Mouse (Mus musculus) limb, embryonic 11.5 days (tissue): ENCODE results near the gene Mrpl54. TPM values are rescaled to one million over a fixed set of nuclear protein-coding genes. Genes with fewer than 3 reads are reported as not detected.
"Not testable (repeated sequence)": the region's sequence is repeated elsewhere in the genome, so short reads cannot be mapped to it uniquely, and the experiment has no call there.

Source experiments
- ATAC-seq: fragments of 200-750 bp; cut with Nextera tagmentation; 2 replicates; pipeline ENCODE4 v1.8.0; 2017; ENCODE audit warnings: low read depth; ENCODE audit not compliant: insufficient number of reproducible peaks, low FRiP score, low TSS enrichment
- DNase-seq: peaks from one replicate; pipeline ENCODE4 v3.0.0-alpha.2; 2015; ENCODE audit warnings: low spot score
- H3K27ac ChIP-seq: fragments of 300-500 bp; sonication (generic); replicated peaks from 2 replicates; pipeline ENCODE4 v1.5.1; 2014; ENCODE audit warnings: low read depth, mild to moderate bottlenecking, low read length
- H3K27me3 ChIP-seq: fragments of 300-500 bp; sonication (generic); 2 replicates; pipeline ENCODE4 v1.6.1; 2014; ENCODE audit warnings: mild to moderate bottlenecking, low read length, mixed read lengths; ENCODE audit not compliant: control insufficient read depth, insufficient read depth
- H3K36me3 ChIP-seq: fragments of 300-500 bp; sonication (generic); 2 replicates; pipeline ENCODE4 v1.6.1; 2014; ENCODE audit warnings: mild to moderate bottlenecking, low read length, moderate library complexity, mixed read lengths; ENCODE audit not compliant: control insufficient read depth, insufficient read depth
- H3K4me1 ChIP-seq: fragments of 300-500 bp; sonication (generic); 2 replicates; pipeline ENCODE4 v1.6.1; 2014; ENCODE audit warnings: low read length, mixed read lengths; ENCODE audit not compliant: control insufficient read depth, insufficient read depth
- H3K4me2 ChIP-seq: fragments of 300-500 bp; sonication (generic); 2 replicates; pipeline ENCODE4 v1.6.1; 2014; ENCODE audit warnings: low read depth, mild to moderate bottlenecking, moderate library complexity; ENCODE audit not compliant: severe bottlenecking
- H3K4me3 ChIP-seq: fragments of 300-500 bp; sonication (generic); 2 replicates; pipeline ENCODE4 v1.5.1; 2014; ENCODE audit warnings: low read depth, low read length
- H3K9ac ChIP-seq: fragments of 300-500 bp; sonication (generic); 2 replicates; pipeline ENCODE4 v1.6.1; 2014; ENCODE audit warnings: mild to moderate bottlenecking, low read length
- H3K9me3 ChIP-seq: fragments of 300-500 bp; sonication (generic); 2 replicates; pipeline ENCODE4 v1.6.1; 2016; ENCODE audit warnings: low read length; ENCODE audit not compliant: control insufficient read depth
- WGBS: fragments of 180-500 bp; shearing (Covaris S2); extraction: QIAGEN DNeasy Blood & Tissue Kit; methylation state at CpG from one replicate; pipeline ENCODE4 v1.1.7; 2014; 5-methylcytosine and 5-hydroxymethylcytosine counted together
- polyA plus RNA-seq: library from polyadenylated mRNA; unstranded; fragments of >200 nt; fragmentation: Nextera tagmentation; extraction: Ambion mirVana; gene quantifications from 2 replicates; pipeline ENCODE4 v1.2.1, GENCODE M21; 2014

Mrpl54 gene
- polyA plus RNA-seq, 1 experiment from 2014 or later, result 217 TPM

DNA sequence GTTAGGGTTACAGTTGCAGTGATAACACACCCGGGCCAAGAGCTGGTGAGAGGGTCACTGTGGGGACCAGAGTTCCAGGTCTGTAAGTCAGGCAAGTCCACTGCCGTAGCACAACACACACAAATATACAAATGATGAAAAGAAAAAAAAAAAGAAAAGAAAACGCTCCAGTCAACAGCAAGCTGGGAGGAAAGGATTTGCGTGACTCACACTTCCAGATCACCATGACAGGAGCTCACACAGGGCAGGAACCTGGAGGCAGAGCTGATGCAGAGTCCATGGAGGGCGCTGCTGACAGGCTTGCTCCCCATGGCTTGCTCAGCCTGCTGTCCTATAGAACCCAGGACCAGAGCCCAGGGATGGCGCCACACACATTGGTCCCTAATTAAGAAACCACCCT lies 32.5 kb downstream of the Mrpl54 start:
- Histone ChIP-seq H3K4me1 (0 out of 2 replicates have a peak, but pooled peaks cover 3% of the 10 kb centered on the region), H3K9ac (no peak overlapping the region), H3K27ac (no peak overlapping the region), H3K9me3 (no peaks in the 10 kb centered on the region), H3K4me3 (no peak overlapping the region), H3K4me2 (no peak overlapping the region), H3K27me3 (peaks cover 29% of the 10 kb centered on the region), H3K36me3 (no peaks in the 10 kb centered on the region)
- DNase-seq, result no peak
- no peak for ATAC-seq
- 84% methylated on average over 6 of the region's 6 CpGs for WGBS

DNA sequence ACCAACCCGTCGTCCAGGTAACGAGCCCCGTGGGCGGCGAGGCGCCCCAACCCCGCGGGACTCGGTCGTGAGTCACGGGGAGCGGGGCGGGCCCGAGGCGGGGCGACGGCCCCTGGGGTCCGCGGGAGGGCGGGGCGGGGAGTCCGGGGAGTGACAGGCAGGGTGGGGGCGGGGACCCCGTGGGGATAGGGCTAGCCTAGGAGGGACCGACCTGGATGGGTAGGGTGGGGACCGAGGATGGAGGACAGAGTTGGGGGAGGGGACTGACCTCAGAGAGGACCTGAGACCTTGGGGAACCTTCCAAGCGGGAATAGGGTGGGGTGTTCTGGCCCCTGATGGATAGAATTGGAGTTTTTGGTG lies 33.5 kb downstream of the Mrpl54 start:
- ATAC-seq (peak; percentile 40; the same call in 1 of the 2 replicates), DNase-seq (no peak)
- H3K9ac ChIP-seq, result peak overlapping the region; percentile 69
- H3K36me3 ChIP-seq, result no peaks in the 10 kb centered on the region
- H3K4me2 ChIP-seq, result peak overlapping the region; percentile 61
- H3K4me3 ChIP-seq, result peak overlapping the region; percentile 73
- no peaks in the 10 kb centered on the region for H3K9me3 ChIP-seq
- H3K27me3 ChIP-seq, result peaks cover 28% of the 10 kb centered on the region
- WGBS, result 2% methylated on average over 24 of the region's 28 CpGs
- H3K4me1 ChIP-seq, result 0 out of 2 replicates have a peak, but pooled peaks cover 3% of the 10 kb centered on the region
- H3K27ac ChIP-seq, result no peak overlapping the region

DNA sequence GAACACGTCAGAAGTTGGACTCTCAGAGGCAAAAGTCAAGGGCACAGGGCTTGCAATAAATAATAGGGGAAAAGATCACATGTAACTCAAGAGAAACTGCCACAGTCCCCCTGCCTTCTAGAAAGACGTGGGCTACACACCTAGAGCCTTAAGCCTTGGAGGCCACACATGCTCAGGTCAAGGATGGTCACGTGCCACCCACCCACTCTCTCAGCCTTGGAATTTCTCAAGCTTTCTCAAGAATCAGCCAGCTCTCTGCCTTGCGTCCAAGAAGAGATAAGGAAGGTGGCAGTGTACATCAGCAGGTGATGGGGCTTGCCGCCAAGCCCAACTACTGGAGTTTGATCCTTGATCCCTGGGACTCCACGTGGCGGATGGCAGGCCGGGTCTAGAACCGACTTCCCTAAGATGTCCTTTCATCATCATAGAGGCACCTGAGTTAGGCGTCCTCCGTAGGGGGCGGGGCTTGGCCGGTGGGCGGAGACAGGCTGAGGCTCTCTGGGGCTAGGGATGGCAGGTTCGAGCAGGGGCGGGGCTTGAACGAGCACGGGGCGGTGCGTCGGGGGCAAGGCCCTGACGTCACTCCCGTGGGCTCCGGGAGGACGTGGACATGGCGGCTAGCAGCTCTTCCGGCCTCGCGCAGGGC lies 34.0 kb downstream of the Mrpl54 start, which contains the start of gene Zfr2:
Gene Zfr2 (plus strand): TSS at position 576 of the 646 bp plus-strand sequence.
- ATAC-seq, result peak; percentile 64
- Histone ChIP-seq H3K36me3 (no peaks in the 10 kb centered on the region), H3K27me3 (peaks cover 25% of the 10 kb centered on the region), H3K27ac (no peak within 1 kb of the TSS), H3K9me3 (no peaks in the 10 kb centered on the region), H3K4me1 (0 out of 2 replicates have a peak, but pooled peaks cover 3% of the 10 kb centered on the region), H3K9ac (peak within 1 kb of the TSS; percentile 69), H3K4me2 (peak within 1 kb of the TSS; percentile 61), H3K4me3 (peak within 1 kb of the TSS; percentile 73)
- 13% methylated on average over 17 of the region's 29 CpGs for WGBS
- DNase-seq, result peak; percentile 91

DNA sequence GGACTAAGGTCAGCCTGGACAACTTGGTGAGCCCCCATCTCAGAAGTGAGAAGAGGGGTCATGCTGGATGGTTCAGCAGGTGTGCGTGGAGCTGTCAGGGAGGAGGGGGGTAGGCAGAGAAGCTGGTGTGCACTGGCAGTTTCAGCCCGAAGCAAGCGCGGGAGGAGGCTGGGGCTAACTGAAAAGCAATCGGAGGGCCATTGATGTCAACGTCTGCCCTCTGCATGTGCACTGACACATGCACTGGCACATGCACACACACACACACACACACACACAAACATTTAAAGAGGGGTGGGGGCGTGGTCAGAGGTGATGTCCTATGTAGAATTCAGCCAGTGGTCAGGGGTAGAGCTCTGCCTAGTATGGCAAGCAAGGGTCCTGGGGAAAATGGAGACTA lies 35.3 kb downstream of the Mrpl54 start:
- no peak for DNase-seq
- 49% methylated on average over 7 of the region's 7 CpGs for WGBS
- peaks cover 25% of the 10 kb centered on the region for H3K27me3 ChIP-seq

DNA sequence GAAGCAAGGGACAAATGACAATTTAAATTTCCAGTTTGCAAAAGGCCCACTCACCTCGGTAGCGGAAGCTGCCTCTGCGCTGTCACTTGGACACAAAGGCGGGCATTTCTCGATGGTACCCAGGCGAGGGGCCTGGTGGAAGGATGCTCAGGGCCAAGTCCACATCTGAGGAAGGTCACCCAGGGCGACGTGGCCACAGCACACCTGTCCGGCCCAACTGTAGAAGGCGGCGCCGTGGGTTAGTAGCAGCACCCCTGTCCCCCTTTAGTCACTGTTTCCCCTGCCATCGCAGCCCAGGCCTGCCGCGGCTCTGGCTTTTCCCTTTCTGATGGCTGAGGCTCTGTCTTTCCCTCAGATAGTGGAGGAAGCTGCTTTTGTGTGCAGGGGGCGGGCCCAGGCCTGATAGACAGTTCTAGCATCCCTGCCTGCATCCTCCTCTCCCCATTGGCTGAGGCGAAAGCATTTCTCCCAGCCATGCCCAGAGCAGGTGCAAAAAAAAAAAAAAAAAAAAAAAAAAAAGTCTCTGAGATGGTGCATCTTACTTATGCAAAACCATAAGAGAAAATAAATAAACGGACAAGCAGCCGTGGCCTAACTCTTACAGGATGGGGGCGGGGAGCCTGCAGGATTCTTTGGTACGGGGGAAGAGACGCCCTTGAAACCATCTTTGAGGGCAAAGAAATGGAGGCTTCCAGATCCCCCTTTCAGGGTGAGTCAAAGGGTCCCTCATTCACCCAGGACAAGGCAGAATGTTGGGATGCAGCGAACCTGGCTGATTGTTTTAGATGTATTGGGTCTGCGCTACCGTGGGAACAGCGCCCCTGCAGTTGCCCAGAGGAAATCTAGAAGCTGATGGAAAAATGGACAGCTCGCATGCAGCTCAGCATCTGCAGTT lies 36.0 kb downstream of the Mrpl54 start, which contains the start of gene Atcay:
Gene Atcay (minus strand): TSS at position 396 of the 895 bp plus-strand sequence.
- Histone ChIP-seq H3K4me1 (0 out of 2 replicates have a peak, but pooled peaks cover 3% of the 10 kb centered on the region), H3K27ac (no peak within 1 kb of the TSS), H3K4me3 (no peak within 1 kb of the TSS), H3K9me3 (no peaks in the 10 kb centered on the region), H3K36me3 (no peaks in the 10 kb centered on the region), H3K27me3 (peaks cover 25% of the 10 kb centered on the region), H3K4me2 (0 out of 2 replicates have a peak within 1 kb of the TSS, but pooled peaks have one; percentile 3), H3K9ac (no peak within 1 kb of the TSS)
- DNase-seq (peak; percentile 52), ATAC-seq (no peak)
- WGBS, result 11% methylated on average over 27 of the region's 27 CpGs

More for the DNA sequence above, 35.3 kb downstream of the Mrpl54 start:
- Histone ChIP-seq H3K27ac (no peak overlapping the region), H3K4me2 (no peak overlapping the region), H3K9ac (no peak overlapping the region), H3K4me1 (0 out of 2 replicates have a peak, but pooled peaks cover 3% of the 10 kb centered on the region), H3K36me3 (no peaks in the 10 kb centered on the region), H3K9me3 (no peaks in the 10 kb centered on the region), H3K4me3 (no peak overlapping the region)
- no peak for ATAC-seq

- no peak overlapping the region for H3K27ac ChIP-seq
- H3K9me3 ChIP-seq, result no peaks in the 10 kb centered on the region
- no peak for ATAC-seq
- DNase-seq, result no peak
- 10% methylated on average over 20 of the region's 20 CpGs for WGBS
- H3K4me1 ChIP-seq, result 0 out of 2 replicates have a peak, but pooled peaks cover 3% of the 10 kb centered on the region
- no peak overlapping the region for H3K4me3 ChIP-seq
- no peak overlapping the region for H3K4me2 ChIP-seq
- H3K36me3 ChIP-seq, result no peaks in the 10 kb centered on the region
- H3K9ac ChIP-seq, result no peak overlapping the region
- H3K27me3 ChIP-seq, result peaks cover 25% of the 10 kb centered on the region
Measured at GRCm38 (mm10) chr10:81229735-81230437, 36.8 kb downstream of the Mrpl54 start.

DNA sequence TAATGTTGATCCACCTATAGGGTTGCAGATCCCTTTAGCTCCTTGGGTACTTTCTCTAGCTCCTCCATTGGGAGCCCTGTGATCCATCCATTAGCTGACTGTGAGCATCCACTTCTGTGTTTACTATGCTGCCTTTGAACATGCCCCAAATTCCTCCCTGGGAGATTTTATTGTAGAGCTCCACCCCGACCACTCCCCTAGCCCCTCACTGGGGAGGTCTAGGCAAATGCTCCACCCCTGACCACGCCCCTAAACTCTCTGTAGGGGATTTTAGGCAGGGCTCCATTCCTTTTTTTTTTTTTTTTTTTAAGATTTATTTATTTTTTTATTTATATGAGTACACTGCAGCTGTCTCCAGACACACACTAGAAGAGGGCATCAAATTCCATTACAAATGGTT lies 43.0 kb downstream of the Mrpl54 start:
- 43% methylated on average over 2 of the region's 2 CpGs for WGBS

More for the DNA sequence above, 43.0 kb downstream of the Mrpl54 start:
- not testable (repeated sequence) for H3K9ac ChIP-seq, H3K4me2 ChIP-seq, H3K9me3 ChIP-seq, ATAC-seq, H3K4me3 ChIP-seq, DNase-seq, H3K36me3 ChIP-seq, H3K4me1 ChIP-seq, H3K27me3 ChIP-seq, H3K27ac ChIP-seq
